Mouse (Mus musculus): ENCODE results near the gene Lhpp.

Gene Lhpp

GRCm38 (mm10) chr7:132654412-132654811 is 44.0 kb downstream of the Lhpp start:
- no peak for DNase-seq

DNA sequence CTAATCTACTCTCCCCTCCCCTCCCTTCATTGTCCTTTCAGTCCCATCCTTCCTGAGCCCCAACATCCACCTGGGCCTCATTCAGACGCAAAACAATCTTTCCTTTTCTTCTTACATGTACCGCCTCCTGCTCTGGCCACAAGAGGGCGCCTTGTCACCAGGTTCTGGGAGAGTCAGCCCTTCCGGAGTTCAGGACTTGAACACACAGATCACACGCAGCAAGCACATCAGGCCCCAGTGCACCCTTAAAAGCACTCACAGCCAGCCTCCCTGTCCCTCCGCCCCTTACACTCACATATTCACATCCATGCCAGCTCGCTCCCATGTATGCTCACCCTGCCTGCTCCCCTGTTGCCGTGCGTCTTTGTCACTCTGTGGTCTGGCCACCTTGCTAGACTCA is 45.6 kb downstream of the Lhpp start:
- peak; percentile 88 to 91 for DNase-seq

DNA sequence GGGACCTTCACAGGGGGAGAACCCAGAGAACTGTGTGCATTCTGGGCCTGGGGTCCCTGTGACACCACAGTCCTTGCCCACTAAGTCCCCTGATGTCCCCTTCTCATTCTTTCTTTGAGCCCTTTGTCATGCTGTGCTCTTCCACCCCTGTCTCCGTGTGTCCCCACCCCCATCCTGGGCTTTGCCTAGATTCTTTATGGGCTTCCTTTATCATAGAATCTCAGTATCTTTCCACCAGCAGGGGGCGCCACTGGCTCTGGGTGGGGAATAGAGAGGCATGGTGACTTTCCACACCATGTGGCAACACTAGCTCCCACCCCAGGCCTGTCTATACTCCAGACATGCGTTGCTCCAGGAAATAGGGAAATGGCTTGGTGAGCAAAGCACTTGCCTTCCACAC is 46.1 kb downstream of the Lhpp start:
- peak; percentile 87 to 95 for DNase-seq

GRCm38 (mm10) chr7:132657371-132658057 is 47.1 kb downstream of the Lhpp start:
- DNase-seq, result no peak

DNA sequence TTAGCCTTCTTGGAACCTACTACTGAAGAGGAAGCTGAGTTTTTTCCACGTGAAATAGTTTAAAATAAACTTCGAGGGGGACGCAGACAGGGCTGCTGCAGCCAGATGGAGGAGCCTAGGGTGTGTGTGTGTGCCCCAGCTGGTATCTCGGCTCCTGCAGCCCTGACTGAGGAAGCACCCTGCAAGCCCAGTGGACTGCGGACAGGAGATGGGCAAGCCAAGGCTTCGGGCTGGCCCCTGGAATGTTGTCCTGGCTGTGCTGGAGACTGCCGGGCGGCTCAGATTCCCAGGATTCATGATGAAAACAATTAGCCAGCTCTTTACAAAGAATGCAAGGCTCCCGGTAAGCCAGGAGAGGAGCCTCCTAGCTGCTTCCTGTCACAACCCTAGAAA is 47.6 kb downstream of the Lhpp start:
- DNase-seq, result peak; percentile 50 to 73

DNA sequence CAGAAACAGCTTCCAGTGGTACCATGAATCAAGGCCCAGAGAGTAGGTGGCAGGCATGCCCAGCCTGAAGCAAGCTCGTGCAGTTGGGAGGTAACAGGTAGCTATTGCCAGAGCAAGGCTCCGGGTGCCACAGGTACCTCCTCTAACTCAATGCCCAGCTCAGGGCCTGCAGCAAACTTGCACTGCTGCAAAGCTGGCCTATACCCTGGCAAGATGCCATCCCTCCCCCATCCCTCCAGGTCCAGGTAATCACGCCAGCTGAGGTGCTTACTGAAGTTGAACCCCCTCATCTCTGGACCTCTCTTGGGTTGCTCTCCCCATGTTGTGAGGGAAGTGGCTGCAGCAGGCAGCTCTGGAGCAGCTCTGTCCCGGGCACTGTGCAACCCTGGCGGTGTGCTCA is 48.2 kb downstream of the Lhpp start:
- DNase-seq, result no peak

- no peak for DNase-seq
Measured at GRCm38 (mm10) chr7:132659633-132660032, 49.2 kb downstream of the Lhpp start.

DNA sequence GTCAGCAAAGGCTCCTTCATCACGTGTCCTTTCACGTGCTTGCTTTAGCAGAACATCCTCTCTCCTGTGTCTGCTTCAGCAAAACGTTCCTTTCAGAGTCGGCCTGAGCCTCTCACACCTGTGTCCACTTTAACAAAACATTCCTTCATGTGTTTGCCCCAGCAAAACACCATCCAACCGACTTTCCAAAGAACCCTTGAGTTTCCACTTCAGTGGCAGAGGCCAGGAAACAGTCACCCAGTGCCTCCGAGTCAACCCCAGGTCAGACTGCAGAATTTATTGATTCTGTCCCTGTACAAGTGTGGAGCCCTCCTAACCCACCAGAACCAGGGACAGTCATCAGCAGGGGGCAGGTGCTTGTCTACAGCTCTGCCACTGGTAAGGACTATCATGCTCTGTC is 52.4 kb downstream of the Lhpp start:
- peak; percentile 52 to 64 for DNase-seq

- no peak for DNase-seq
Measured at GRCm38 (mm10) chr7:132664815-132665214, 54.4 kb downstream of the Lhpp start.

DNA sequence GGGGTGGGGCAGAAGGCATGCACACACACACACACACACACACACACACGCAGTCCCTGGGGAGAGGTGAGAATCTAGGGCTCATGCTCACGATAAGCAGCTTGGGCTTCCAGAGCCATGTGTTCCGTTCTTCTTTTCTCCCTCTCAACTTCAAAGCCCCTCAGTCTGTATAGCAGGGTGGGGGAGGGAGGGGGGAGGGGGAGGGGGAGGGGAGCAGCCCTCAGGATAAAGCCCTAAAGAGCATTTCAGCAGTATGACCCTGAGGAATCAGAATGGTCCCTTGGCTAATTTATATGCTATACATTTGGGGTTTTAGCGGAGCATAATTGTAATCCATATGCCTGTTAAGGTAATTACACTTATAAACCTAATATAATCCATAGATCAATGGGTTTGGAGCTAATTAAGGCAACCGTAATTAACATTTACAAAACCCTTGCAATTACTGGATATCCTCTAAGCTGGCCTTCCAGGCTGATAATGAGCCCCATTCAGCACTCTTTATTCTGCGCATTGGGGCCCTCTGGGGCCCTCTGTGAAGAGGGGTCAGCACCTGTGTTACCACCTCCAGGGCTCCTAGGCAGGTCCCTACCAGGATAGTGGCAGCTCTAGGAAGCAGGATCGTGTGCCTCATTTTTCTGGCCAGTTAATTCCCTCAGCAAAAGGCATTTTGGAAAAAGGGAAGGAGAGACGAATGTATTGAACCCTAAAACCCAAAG is 55.4 kb downstream of the Lhpp start:
- no peak for DNase-seq

DNA sequence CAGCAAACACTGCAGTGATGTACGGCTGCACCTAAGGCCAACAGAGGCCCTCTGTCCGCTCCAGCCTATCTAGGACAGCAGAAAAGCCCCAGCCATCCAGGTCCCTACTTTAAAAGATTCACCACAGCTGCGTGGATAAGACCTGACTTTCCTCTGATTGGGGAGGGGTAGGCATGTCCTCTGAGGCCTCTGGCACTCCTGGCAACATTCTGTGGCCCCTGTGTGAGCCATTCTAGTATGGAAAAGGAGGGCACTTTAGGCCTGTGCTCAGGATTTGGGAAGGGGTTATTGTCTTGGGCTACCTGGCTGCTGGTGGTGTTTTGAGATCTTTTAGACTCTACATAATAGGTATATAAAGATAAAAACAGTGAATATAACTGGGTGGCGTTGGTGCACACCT is 56.1 kb downstream of the Lhpp start:
- no peak for DNase-seq

DNA sequence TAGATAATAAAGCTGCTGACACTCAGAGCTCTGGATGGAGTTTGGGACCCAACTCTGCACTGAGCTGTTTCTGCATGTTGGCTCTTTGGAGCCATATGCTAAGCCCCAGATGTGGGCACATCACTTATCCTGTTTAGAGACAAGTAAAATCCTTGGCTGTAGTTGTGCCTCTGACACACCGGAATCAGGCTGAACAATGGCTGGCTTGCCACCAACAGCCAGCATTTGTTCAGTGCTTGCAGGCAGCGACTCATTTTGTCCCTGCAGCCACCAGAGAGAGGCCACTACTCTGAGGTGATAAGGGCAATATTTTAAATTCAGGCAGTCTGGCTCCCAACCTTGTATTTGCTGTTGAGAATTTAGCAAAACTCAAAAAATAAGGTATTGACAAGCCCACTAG is 58.2 kb downstream of the Lhpp start:
- DNase-seq, result peak; percentile 69 to 84

GRCm38 (mm10) chr7:132669999-132670862 is 59.8 kb downstream of the Lhpp start:
- DNase-seq, result peak; percentile 56 to 74

GRCm38 (mm10) chr7:132670863-132671165 is 60.4 kb downstream of the Lhpp start:
- DNase-seq, result peak; percentile 55 to 81

- peak; percentile 54 to 74 for DNase-seq
Measured at GRCm38 (mm10) chr7:132672481-132672959, 62.1 kb downstream of the Lhpp start.

GRCm38 (mm10) chr7:132673931-132674755 is 63.7 kb downstream of the Lhpp start:
- DNase-seq, result peak; percentile 81 to 84

DNA sequence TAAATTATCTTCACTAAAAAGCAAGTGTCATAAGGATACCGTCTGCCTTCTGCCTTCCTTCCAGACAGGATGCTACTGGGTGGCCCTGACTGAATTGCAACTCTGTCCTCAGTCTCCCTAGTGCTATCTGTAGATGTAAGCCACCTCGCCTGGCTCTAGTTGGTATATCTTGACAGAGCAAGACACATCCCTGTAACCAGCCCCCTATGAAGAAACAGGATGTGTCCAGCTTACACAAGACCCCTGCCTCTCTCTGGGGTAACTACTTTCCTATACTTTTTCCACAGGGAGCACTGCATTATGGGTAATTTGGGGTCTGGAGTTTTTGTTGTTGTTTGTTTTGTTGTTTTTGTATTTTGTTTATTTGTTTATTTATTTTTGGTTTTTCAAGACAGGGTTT is 65.5 kb downstream of the Lhpp start:
- DNase-seq, result no peak

DNA sequence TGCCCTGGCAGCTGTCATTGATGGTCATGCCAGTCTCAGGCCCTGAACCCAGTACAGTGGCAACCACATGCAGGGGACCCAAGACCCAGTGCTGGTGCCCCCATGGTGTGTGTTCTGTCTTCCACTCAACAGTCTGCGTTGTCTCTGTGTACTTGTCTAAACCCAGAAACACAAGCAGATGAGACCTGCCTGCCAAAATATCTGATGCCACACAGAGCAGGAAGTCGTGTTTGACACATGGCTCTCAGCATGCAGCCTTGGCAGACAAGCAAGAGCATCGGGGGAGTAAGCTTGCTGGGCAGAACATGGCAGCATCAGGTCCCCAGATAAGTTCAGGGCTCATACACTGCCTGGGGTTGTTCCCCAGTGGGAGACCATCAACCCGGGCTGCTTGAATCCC is 68.7 kb downstream of the Lhpp start:
- DNase-seq, result no peak

DNA sequence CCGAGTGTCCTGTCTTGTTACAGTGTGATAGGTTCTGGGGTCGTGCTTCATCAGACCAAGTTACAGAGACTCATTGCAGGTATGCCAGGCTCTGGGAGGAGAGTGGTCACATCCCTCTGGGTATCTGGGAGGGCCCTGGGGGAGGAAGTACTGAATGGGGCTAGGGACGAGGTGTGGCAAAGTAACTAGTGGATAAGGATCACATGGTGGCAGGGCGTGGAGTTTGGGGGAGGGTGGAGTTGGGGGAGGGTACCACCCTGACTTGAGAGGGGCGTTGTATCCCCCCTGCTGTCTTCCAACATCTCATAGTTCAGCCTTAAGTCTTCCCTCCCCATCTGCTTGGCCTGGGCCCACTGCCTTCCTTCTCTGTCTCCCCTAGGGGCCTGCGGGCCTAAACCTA is 69.1 kb downstream of the Lhpp start:
- no peak for DNase-seq

- no peak for DNase-seq
Measured at GRCm38 (mm10) chr7:132681296-132681695, 70.9 kb downstream of the Lhpp start.

GRCm38 (mm10) chr7:132681831-132682230 is 71.4 kb downstream of the Lhpp start:
- no peak for DNase-seq

- DNase-seq, result no peak
Measured at GRCm38 (mm10) chr7:132682336-132682735, 71.9 kb downstream of the Lhpp start.

GRCm38 (mm10) chr7:132682901-132683300 is 72.5 kb downstream of the Lhpp start:
- DNase-seq, result no peak
